Mouse (Mus musculus): ENCODE data around the gene Agpat4. TPM values are rescaled to one million over a fixed set of nuclear protein-coding genes. Genes with fewer than 3 reads are reported as not detected.
"Not testable (repeated sequence)": the region's sequence is repeated elsewhere in the genome, so short reads cannot be mapped to it uniquely, and the experiment has no call there.

The Agpat4 gene
- 10 to 100 TPM; 15.8 to 18.2 TPM for polyA plus RNA-seq (2017; shearing (Covaris generic))

- ATAC-seq = peak; percentile 13
Observed at GRCm38 (mm10) chr17:12118561-12118925, at the start of gene Agpat4. Gene Agpat4 (plus strand): TSS chr17:12118704.

GRCm38 (mm10) chr17:12076816-12077215 lies 41.7 kb upstream of the Agpat4 start:
- ATAC-seq = no peak

GRCm38 (mm10) chr17:12080656-12081495 lies 37.6 kb upstream of the Agpat4 start:
- no peak for ATAC-seq

GRCm38 (mm10) chr17:12082201-12082600 lies 36.3 kb upstream of the Agpat4 start:
- ATAC-seq = no peak

- ATAC-seq = no peak
Observed at GRCm38 (mm10) chr17:12090261-12090927, 28.1 kb upstream of the Agpat4 start.

- ATAC-seq = no peak
Observed at GRCm38 (mm10) chr17:12092901-12093564, 25.5 kb upstream of the Agpat4 start.

GRCm38 (mm10) chr17:12094016-12094415 lies 24.5 kb upstream of the Agpat4 start:
- ATAC-seq = no peak

- no peak for ATAC-seq
Observed at GRCm38 (mm10) chr17:12094827-12095590, 23.5 kb upstream of the Agpat4 start.

GRCm38 (mm10) chr17:12099415-12099814 lies 19.1 kb upstream of the Agpat4 start:
- no peak for ATAC-seq

- ATAC-seq = no peak
Observed at GRCm38 (mm10) chr17:12102326-12102725, 16.2 kb upstream of the Agpat4 start.

- ATAC-seq = no peak
Observed at GRCm38 (mm10) chr17:12103781-12104180, 14.7 kb upstream of the Agpat4 start.

- ATAC-seq = no peak
Observed at GRCm38 (mm10) chr17:12104245-12104644, 14.3 kb upstream of the Agpat4 start.

- ATAC-seq = no peak
Observed at GRCm38 (mm10) chr17:12104690-12105089, 13.8 kb upstream of the Agpat4 start.

GRCm38 (mm10) chr17:12106255-12106654 lies 12.2 kb upstream of the Agpat4 start:
- no peak for ATAC-seq

GRCm38 (mm10) chr17:12113626-12114025 lies 4.9 kb upstream of the Agpat4 start:
- no peak for ATAC-seq

GRCm38 (mm10) chr17:12115086-12115485 lies 3.4 kb upstream of the Agpat4 start:
- ATAC-seq = no peak

GRCm38 (mm10) chr17:12118131-12118530 lies 373 bp upstream of the Agpat4 start:
- peak; percentile 12 for ATAC-seq

- peak; percentile 90 for ATAC-seq
Observed at GRCm38 (mm10) chr17:12118926-12119641, 580 bp downstream of the Agpat4 start.

- ATAC-seq = peak; percentile 35
Observed at GRCm38 (mm10) chr17:12119675-12120074, 1.2 kb downstream of the Agpat4 start.

- no peak for ATAC-seq
Observed at GRCm38 (mm10) chr17:12120268-12120667, 1.8 kb downstream of the Agpat4 start.

- no peak for ATAC-seq
Observed at GRCm38 (mm10) chr17:12121226-12121794, 2.8 kb downstream of the Agpat4 start.

- ATAC-seq = not testable (repeated sequence)
Observed at GRCm38 (mm10) chr17:12122262-12122661, 3.8 kb downstream of the Agpat4 start.

All from CD4-positive, CD25-positive, alpha-beta regulatory T cell, adult 4 months (primary cell).